Mouse (Mus musculus) limb, embryonic 13.5 days (tissue): ENCODE measurements around the gene Igfbp3. TPM values are rescaled to one million over a fixed set of nuclear protein-coding genes. Genes with fewer than 3 reads are reported as not detected.

Experiments used
- ATAC-seq: fragments of 200-750 bp; cut with Nextera tagmentation; 2 replicates; pipeline ENCODE4 v1.8.0; 2017; ENCODE audit warnings: low read depth, moderate number of reproducible peaks, moderate TSS enrichment; ENCODE audit not compliant: low FRiP score
- H3K27ac ChIP-seq: fragments of 300-500 bp; sonication (generic); 2 replicates; pipeline ENCODE4 v1.5.1; 2015; ENCODE audit warnings: inconsistent platforms, mild to moderate bottlenecking, moderate library complexity
- H3K27me3 ChIP-seq: fragments of 300-500 bp; sonication (generic); 2 replicates; pipeline ENCODE4 v1.6.1; 2015; ENCODE audit warnings: mild to moderate bottlenecking, inconsistent platforms
- H3K36me3 ChIP-seq: fragments of 300-500 bp; sonication (generic); 2 replicates; pipeline ENCODE4 v1.6.1; 2015; ENCODE audit warnings: inconsistent platforms, mild to moderate bottlenecking, moderate library complexity
- H3K4me1 ChIP-seq: fragments of 300-500 bp; sonication (generic); 2 replicates; pipeline ENCODE4 v1.6.1; 2015; ENCODE audit warnings: inconsistent platforms
- H3K4me2 ChIP-seq: fragments of 300-500 bp; sonication (generic); replicated peaks from 2 replicates; pipeline ENCODE4 v1.6.1; 2015; ENCODE audit warnings: inconsistent platforms, mild to moderate bottlenecking, moderate library complexity
- H3K4me3 ChIP-seq: fragments of 300-500 bp; sonication (generic); 2 replicates; pipeline ENCODE4 v1.5.1; 2015; ENCODE audit warnings: moderate library complexity, mild to moderate bottlenecking, inconsistent platforms
- H3K9ac ChIP-seq: fragments of 300-500 bp; sonication (generic); 2 replicates; pipeline ENCODE4 v1.6.1; 2015; ENCODE audit warnings: mild to moderate bottlenecking, inconsistent platforms
- H3K9me3 ChIP-seq: fragments of 300-500 bp; sonication (generic); 2 replicates; pipeline ENCODE4 v1.6.1; 2016; ENCODE audit warnings: inconsistent platforms
- WGBS: fragments of 180-500 bp; shearing (Covaris S2); methylation state at CpG from one replicate; pipeline ENCODE4 v1.1.7; 2015; 5-methylcytosine and 5-hydroxymethylcytosine counted together
- polyA plus RNA-seq: library from polyadenylated mRNA; unstranded; fragments of >200 nt; fragmentation: Nextera tagmentation; extraction: Ambion mirVana; gene quantifications from 2 replicates; pipeline ENCODE4 v1.2.1, GENCODE M21; 2015

Igfbp3 gene
- 152 and 164 TPM in 2 replicates for polyA plus RNA-seq

DNA sequence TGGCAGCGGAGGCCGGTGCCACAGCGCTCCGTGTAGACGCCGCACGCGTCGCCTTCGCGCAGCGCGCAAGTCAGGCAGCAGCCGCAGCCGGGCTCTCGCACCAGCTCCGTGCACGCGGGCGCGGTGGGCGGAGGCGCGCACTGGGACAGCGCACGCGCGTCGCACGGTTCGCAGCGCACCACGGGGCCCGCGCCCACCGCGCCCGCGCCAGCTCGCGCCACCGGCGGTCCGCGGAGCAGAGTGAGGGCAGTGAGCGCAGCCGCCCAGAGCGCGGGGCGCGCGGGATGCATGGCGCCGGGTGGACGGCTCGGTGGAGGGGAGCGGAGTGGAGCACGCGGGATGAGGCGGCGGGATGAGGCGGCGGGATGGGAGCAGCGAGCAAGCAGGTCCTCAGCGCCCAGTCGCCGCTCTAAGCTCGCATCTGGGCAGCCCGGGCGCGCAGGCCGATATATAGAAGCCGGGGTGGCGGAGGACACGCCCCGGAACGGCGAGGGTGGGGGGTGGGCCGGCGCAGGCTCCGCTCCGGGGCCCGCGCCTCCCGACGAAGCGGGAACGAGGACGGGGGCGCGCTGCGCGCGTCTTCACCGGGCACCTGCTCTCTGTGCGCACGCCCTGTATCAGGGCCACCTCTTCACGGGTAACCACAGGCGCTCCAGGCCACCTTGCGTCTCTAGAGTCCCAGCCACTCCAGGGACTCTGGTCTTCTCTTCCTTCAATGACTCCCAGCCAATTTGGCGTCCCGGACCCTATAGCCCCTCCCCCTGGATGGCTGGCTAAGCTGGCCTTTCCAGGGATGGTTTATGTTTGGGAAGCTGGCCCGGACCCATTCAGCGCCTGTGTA, at the start of gene Igfbp3:
Gene Igfbp3 (minus strand): TSS at position 423 of the 841 bp plus-strand sequence.
- H3K4me2 ChIP-seq = peak within 1 kb of the TSS; percentile 93
- peak within 1 kb of the TSS; percentile 49; the same call in 1 of the 2 replicates for H3K27ac ChIP-seq
- H3K9ac ChIP-seq = peak within 1 kb of the TSS; percentile 66
- peaks cover 54% of the 10 kb centered on the region for H3K27me3 ChIP-seq
- WGBS = under 1% methylated on average over 81 of the region's 104 CpGs
- H3K36me3 ChIP-seq = peaks cover 11% of the 10 kb centered on the region
- H3K9me3 ChIP-seq = no peaks in the 10 kb centered on the region
- ATAC-seq = peak; percentile 78
- H3K4me1 ChIP-seq = peaks cover 31% of the 10 kb centered on the region
- peak within 1 kb of the TSS; percentile 68 for H3K4me3 ChIP-seq

DNA sequence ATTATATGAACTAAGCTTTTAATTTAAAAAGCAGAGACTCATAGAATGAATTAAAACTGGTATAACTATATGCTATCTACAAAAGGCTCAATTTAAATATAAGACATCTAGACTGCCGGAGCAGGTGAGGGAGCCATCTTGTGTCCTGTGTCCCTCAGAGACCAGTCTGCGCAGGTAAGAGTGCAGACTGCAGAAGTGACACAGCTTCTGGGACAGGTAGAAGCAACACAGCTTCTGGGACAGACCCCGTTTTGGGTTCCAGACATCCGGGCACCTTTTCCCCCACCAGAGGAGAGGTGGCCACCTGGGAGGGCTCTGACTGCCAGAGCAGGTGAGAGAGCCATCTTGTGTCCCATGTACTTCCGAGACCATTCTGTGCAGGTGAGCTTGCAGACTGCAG, 37.1 kb upstream of the Igfbp3 start:
- Histone ChIP-seq H3K4me1 (no peaks in the 10 kb centered on the region), H3K9me3 (no peaks in the 10 kb centered on the region), H3K36me3 (no peaks in the 10 kb centered on the region), H3K27me3 (no peaks in the 10 kb centered on the region), H3K27ac (no peak overlapping the region), H3K4me3 (no peak overlapping the region), H3K9ac (no peak overlapping the region), H3K4me2 (no peak overlapping the region)
- 92% methylated on average over 5 of the region's 5 CpGs for WGBS
- ATAC-seq = no peak

DNA sequence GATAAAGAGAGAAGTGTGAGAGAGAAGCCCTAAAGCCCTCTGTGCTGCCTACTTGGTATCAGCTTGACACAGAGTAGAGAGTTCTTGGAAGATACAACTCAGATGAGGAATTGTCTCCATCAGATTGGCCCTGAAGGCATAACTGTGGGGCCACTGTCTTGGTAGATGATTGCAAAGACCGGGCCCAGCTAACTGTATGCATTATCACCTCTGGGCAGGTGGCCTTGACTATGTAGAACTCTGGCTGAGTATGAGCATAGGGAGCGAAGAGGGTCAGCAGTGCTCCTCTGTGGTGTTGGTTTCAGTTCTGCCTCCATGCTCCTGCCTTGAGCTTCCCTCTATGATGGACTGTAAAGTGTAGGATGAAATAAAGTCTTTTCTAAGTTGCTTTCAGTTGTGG, 36.7 kb upstream of the Igfbp3 start:
- Histone ChIP-seq H3K27ac (no peak overlapping the region), H3K36me3 (no peaks in the 10 kb centered on the region), H3K4me2 (no peak overlapping the region), H3K27me3 (no peaks in the 10 kb centered on the region), H3K9ac (no peak overlapping the region), H3K9me3 (no peaks in the 10 kb centered on the region), H3K4me3 (no peak overlapping the region), H3K4me1 (no peaks in the 10 kb centered on the region)
- ATAC-seq = no peak
- WGBS = 87% methylated on average over 2 of the region's 2 CpGs

DNA sequence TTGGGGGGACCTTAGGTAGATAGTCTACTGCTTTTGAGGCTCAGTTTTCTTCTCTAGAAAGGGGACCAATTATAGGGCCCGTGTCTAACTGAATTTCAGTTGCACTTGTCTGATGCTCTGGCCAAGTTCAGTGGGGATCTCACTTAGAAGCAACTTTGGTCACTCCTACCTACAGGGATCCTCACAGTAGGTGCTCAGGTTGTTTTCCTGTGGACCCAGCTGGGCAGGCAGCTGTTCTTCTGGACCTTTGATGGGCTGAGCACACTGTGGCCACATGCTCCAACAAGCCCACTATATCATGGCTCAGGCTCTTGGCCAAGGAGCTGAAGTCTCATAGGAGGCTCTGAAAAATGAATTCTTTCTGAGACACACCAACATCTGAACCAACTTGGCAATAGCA, 31.1 kb upstream of the Igfbp3 start:
- Histone ChIP-seq H3K27me3 (no peaks in the 10 kb centered on the region), H3K4me2 (no peak overlapping the region), H3K27ac (no peak overlapping the region), H3K9me3 (no peaks in the 10 kb centered on the region), H3K4me1 (no peaks in the 10 kb centered on the region), H3K4me3 (no peak overlapping the region), H3K36me3 (no peaks in the 10 kb centered on the region), H3K9ac (no peak overlapping the region)
- 84% methylated on average over 1 of the region's 1 CpGs for WGBS
- no peak for ATAC-seq

DNA sequence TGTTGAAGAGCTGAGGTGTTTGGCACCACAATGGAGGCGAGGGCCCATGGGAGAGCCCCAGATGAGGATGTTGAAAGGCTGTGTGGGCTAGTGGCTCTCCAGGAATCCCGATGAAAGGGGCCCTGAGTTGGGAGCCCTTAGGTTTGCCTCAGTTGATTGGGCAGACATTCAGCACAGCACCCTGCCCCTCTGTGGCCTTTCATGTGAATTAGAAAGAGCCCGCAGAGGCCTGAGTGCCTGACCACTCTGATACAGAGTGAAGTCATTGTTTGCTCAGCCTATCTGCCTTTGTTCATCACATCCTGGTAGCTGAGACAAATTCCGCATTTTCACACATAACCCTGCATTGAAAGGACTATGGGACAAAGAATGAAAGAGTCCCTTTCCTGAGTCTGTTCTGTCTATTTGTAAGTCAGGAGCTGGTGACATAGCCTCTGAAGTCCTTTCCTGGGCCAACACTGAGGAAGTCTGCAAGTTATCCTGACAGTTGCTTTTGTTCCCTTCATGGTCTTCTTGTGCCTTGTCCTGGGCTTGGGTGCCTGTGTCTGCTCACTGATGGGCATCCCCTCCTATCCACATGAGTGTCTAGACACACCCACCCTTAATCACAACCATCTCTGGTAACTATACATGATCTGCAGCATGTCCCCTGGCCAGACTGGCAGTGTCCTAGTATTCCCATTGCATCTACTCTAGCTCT, 25.5 kb upstream of the Igfbp3 start:
- Histone ChIP-seq H3K27me3 (no peaks in the 10 kb centered on the region), H3K9me3 (no peaks in the 10 kb centered on the region), H3K4me2 (no peak overlapping the region), H3K4me3 (no peak overlapping the region), H3K4me1 (peaks cover 5% of the 10 kb centered on the region; the same call in 1 of the 2 replicates), H3K36me3 (no peaks in the 10 kb centered on the region), H3K9ac (no peak overlapping the region), H3K27ac (no peak overlapping the region)
- WGBS = 84% methylated on average over 4 of the region's 4 CpGs
- ATAC-seq = no peak

DNA sequence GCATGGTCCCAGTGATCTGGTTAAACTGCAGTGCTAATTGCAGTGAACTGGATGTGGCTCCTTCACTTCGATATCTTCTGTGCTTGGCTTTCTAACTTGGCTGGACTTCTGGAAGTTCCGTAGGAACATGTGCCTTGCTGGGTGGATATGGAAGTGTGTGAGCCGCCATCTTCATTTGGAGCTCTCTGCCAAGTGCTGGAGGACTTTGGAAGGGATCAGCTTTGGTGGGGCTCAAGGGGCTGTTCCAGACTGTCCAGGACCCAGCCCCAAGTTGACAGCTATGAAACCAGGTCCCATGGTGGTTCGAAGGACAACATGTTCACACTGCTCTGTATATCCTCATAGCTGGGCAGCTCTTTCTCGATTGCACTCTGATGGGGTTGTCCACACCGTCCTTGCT, 24.8 kb upstream of the Igfbp3 start:
- no peaks in the 10 kb centered on the region for H3K36me3 ChIP-seq
- ATAC-seq = no peak
- 92% methylated on average over 6 of the region's 6 CpGs for WGBS
- H3K27ac ChIP-seq = no peak overlapping the region
- no peak overlapping the region for H3K9ac ChIP-seq
- no peak overlapping the region for H3K4me2 ChIP-seq
- H3K4me1 ChIP-seq = peaks cover 5% of the 10 kb centered on the region; the same call in 1 of the 2 replicates
- no peak overlapping the region for H3K4me3 ChIP-seq
- no peaks in the 10 kb centered on the region for H3K27me3 ChIP-seq
- no peaks in the 10 kb centered on the region for H3K9me3 ChIP-seq

DNA sequence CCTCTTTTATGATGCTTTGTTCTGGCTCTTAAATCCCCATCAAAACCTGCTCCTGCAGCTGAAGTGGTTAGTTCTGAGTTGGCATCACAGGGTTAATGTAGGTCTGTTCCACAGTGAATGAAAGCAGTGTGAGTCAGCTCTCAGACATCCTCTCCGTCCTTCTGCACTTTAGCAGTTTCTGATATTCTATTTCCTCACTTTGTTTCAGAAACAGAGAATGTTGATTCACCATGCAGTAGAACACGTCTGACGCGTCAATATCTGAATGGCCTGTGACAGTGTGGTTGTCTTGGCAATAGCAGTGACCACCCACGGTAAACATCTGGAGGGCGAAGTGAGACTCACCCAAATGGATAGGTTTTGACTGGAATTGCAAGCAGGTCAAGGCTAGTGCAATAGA, 24.0 kb upstream of the Igfbp3 start:
- WGBS = 71% methylated on average over 6 of the region's 6 CpGs
- ATAC-seq = no peak

DNA sequence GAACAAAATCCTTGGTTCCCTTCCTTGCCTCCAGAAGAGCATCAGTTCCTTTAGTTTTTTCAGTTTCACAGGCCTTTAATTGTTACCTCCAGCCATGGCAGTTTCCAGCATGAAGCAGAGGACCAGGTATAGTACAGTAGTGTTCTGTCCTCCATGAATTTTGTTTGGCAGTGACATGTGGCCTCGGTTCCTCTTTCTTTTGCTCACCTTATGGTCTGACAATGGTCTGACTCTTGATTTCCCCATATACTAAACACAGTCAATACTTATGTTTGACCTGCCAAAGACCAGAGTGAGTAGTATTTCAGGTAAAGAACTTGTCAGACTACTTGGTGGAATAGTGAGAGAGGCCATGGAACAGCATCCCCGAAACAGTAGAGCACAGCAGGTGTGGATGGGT, 23.0 kb upstream of the Igfbp3 start:
- Histone ChIP-seq H3K4me1 (peaks cover 5% of the 10 kb centered on the region; the same call in 1 of the 2 replicates), H3K9ac (no peak overlapping the region), H3K4me3 (no peak overlapping the region), H3K27me3 (no peaks in the 10 kb centered on the region), H3K27ac (no peak overlapping the region), H3K9me3 (no peaks in the 10 kb centered on the region), H3K36me3 (no peaks in the 10 kb centered on the region), H3K4me2 (no peak overlapping the region)
- ATAC-seq = no peak
- WGBS = 81% methylated on average over 2 of the region's 2 CpGs

More for the DNA sequence above, 24.0 kb upstream of the Igfbp3 start:
- Histone ChIP-seq H3K27me3 (no peaks in the 10 kb centered on the region), H3K4me2 (no peak overlapping the region), H3K9me3 (no peaks in the 10 kb centered on the region), H3K27ac (no peak overlapping the region), H3K4me3 (no peak overlapping the region), H3K9ac (no peak overlapping the region), H3K4me1 (peaks cover 5% of the 10 kb centered on the region; the same call in 1 of the 2 replicates), H3K36me3 (no peaks in the 10 kb centered on the region)

DNA sequence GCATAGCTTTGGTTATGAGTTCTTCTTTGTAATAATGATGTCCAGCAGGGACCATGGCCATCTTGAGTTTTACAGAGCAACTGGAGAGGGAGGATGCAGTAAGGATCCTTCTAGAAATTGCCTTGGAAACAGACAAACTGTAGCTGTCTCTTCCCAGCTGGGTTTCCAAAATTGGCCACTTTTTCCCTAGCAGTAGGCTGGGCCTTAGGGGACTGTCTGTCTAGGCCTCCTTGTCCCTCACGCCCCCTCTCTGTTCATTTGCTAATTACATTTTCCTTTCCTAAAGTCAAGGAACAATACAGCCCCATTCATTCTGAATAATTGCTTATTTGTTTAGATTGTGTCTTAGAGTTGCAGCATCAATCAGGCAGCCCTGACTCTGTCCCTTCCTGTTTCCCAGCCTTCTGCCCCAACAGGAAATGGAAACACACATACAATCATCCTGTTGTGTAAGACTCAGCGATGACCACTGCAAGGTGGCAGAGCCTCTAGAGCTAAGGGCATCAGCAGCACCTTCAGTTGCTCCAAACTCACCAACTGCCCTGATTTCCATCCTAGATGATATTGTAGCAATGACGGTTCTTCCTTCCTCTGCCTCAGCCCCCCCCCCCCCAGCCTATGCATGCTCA, 21.4 kb upstream of the Igfbp3 start:
- H3K27me3 ChIP-seq = no peaks in the 10 kb centered on the region
- no peak overlapping the region for H3K4me2 ChIP-seq
- H3K9ac ChIP-seq = no peak overlapping the region
- H3K36me3 ChIP-seq = no peaks in the 10 kb centered on the region
- ATAC-seq = no peak
- H3K27ac ChIP-seq = no peak overlapping the region
- 75% methylated on average over 3 of the region's 3 CpGs for WGBS
- peaks cover 5% of the 10 kb centered on the region; the same call in 1 of the 2 replicates for H3K4me1 ChIP-seq
- no peak overlapping the region for H3K4me3 ChIP-seq
- no peaks in the 10 kb centered on the region for H3K9me3 ChIP-seq

DNA sequence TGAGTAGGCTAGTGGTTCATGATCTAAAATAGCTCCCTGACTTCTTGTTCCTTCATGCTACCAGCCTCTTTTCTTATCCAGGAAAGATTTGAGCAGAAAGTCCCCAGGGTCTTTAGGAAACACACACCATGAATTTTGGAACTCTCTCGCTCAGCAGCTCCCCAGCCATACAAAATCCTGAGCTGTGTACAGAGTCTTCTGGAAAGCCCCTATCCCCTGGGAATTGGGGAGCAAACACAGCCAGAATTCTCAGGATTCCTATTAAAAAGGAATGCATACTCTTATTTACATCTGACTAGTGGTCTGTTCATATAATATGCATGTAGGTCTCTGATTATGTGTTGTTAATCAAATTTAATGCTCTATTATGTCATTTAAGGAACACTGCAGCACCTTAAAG, 20.7 kb upstream of the Igfbp3 start:
- H3K36me3 ChIP-seq = no peaks in the 10 kb centered on the region
- H3K4me1 ChIP-seq = peaks cover 5% of the 10 kb centered on the region; the same call in 1 of the 2 replicates
- WGBS = 72% methylated on average over 1 of the region's 1 CpGs
- no peak overlapping the region for H3K27ac ChIP-seq
- H3K4me3 ChIP-seq = no peak overlapping the region
- no peaks in the 10 kb centered on the region for H3K9me3 ChIP-seq
- no peak for ATAC-seq
- no peak overlapping the region for H3K9ac ChIP-seq
- no peaks in the 10 kb centered on the region for H3K27me3 ChIP-seq
- H3K4me2 ChIP-seq = no peak overlapping the region

DNA sequence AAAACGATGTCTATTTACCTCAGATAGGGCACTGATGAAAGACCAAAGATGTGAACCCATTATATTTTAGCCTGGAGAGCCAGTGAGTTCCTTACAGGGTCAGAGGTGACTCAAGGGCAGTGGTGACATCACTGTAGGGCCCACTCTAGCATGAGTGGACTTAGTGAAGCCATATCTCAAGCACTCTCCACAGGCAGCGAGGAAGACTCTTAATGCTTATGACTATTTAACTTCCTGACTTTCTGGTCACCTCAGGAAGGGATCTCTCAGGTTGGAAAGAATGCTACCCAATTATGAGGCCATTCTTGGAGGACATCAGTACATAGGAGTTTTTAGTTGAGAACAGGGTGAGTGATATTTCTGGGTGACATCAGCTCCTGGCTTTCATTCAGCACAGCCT, 19.6 kb upstream of the Igfbp3 start:
- Histone ChIP-seq H3K27me3 (no peaks in the 10 kb centered on the region), H3K36me3 (no peaks in the 10 kb centered on the region), H3K9ac (no peak overlapping the region), H3K27ac (no peak overlapping the region), H3K4me3 (no peak overlapping the region), H3K9me3 (no peaks in the 10 kb centered on the region), H3K4me1 (peaks cover 5% of the 10 kb centered on the region; the same call in 1 of the 2 replicates), H3K4me2 (no peak overlapping the region)
- 82% methylated on average over 2 of the region's 2 CpGs for WGBS
- ATAC-seq = no peak

DNA sequence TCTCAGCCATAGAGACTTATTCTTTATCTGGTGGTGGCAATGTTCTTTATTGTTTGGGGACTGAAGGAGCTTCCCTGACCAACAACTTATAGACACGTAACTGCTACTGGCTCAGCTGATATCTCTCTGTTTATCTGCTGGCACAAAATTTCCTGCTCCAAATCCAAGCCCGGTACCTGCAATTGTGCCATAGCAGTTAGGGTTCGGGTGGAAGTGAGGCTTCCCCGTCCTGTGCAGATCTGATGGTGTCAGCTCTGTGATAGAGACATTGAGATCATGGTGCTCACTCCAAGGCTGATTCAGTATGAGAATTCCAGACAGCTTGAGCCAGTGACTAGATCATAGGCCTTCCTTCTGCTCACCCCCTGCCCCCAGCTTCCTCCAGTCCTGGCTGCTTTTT, 18.2 kb upstream of the Igfbp3 start:
- H3K36me3 ChIP-seq = no peaks in the 10 kb centered on the region
- no peaks in the 10 kb centered on the region for H3K9me3 ChIP-seq
- no peaks in the 10 kb centered on the region for H3K27me3 ChIP-seq
- no peak overlapping the region for H3K9ac ChIP-seq
- no peak for ATAC-seq
- no peak overlapping the region for H3K27ac ChIP-seq
- WGBS = 93% methylated on average over 4 of the region's 4 CpGs
- H3K4me2 ChIP-seq = no peak overlapping the region
- H3K4me1 ChIP-seq = peaks cover 12% of the 10 kb centered on the region; the same call in 1 of the 2 replicates
- H3K4me3 ChIP-seq = no peak overlapping the region
